Mouse (Mus musculus): ENCODE measurements around the gene Srgn. TPM values are rescaled to one million over a fixed set of nuclear protein-coding genes. Genes with fewer than 3 reads are reported as not detected.

Gene Srgn
- polyA plus RNA-seq, 1 experiment from 2014 or later: 10.0 TPM

- ATAC-seq (ENCODE audit: low FRiP score, low read depth): no peak
- peaks cover 12% of the 10 kb centered on the region for H3K27me3 ChIP-seq
- no peak overlapping the region for H3K4me2 ChIP-seq (replicated peaks)
- H3K36me3 ChIP-seq: no peaks in the 10 kb centered on the region
- no peaks in the 10 kb centered on the region for H3K9me3 ChIP-seq
- no peak overlapping the region for H3K27ac ChIP-seq
- no peak overlapping the region for H3K4me3 ChIP-seq
- H3K4me1 ChIP-seq: 0 out of 2 replicates have a peak, but pooled peaks cover 6% of the 10 kb centered on the region
- H3K9ac ChIP-seq: no peak overlapping the region
- 88% methylated on average over 4 of the region's 4 CpGs for WGBS
Observed at GRCm38 (mm10) chr10:62512855-62513254, 14.4 kb downstream of the Srgn start.

GRCm38 (mm10) chr10:62511528-62511927, 15.7 kb downstream of the Srgn start:
- H3K4me2 ChIP-seq (replicated peaks): no peak overlapping the region
- H3K4me3 ChIP-seq: no peak overlapping the region
- WGBS: 71% methylated on average over 6 of the region's 6 CpGs
- H3K9me3 ChIP-seq: no peaks in the 10 kb centered on the region
- ATAC-seq (ENCODE audit: low FRiP score, low read depth): no peak
- H3K27ac ChIP-seq: no peak overlapping the region
- H3K9ac ChIP-seq: no peak overlapping the region
- 0 out of 2 replicates have a peak, but pooled peaks cover 8% of the 10 kb centered on the region for H3K4me1 ChIP-seq
- peaks cover 20% of the 10 kb centered on the region for H3K27me3 ChIP-seq
- H3K36me3 ChIP-seq: no peaks in the 10 kb centered on the region

GRCm38 (mm10) chr10:62509032-62509656, 18.1 kb downstream of the Srgn start:
- Histone ChIP-seq H3K9ac (0 out of 2 replicates have a peak overlapping the region, but pooled peaks have one; percentile 25), H3K9me3 (no peaks in the 10 kb centered on the region), H3K27me3 (peaks cover 23% of the 10 kb centered on the region), H3K4me2 (replicated peaks) (peak overlapping the region; percentile 64; the same call in 1 of the 2 replicates), H3K27ac (no peak overlapping the region), H3K36me3 (no peaks in the 10 kb centered on the region), H3K4me1 (0 out of 2 replicates have a peak, but pooled peaks cover 8% of the 10 kb centered on the region), H3K4me3 (no peak overlapping the region)
- WGBS: 60% methylated on average over 11 of the region's 11 CpGs
- ATAC-seq (ENCODE audit: low FRiP score, low read depth): no peak

- Histone ChIP-seq H3K27me3 (peaks cover 23% of the 10 kb centered on the region), H3K4me2 (replicated peaks) (peak overlapping the region; percentile 64), H3K27ac (no peak overlapping the region), H3K9ac (peak overlapping the region; percentile 54), H3K4me1 (0 out of 2 replicates have a peak, but pooled peaks cover 8% of the 10 kb centered on the region), H3K4me3 (peak overlapping the region; percentile 37), H3K9me3 (no peaks in the 10 kb centered on the region), H3K36me3 (no peaks in the 10 kb centered on the region)
- no peak for ATAC-seq (ENCODE audit: low FRiP score, low read depth)
- WGBS: 5% methylated on average over 11 of the region's 11 CpGs
Observed at GRCm38 (mm10) chr10:62508459-62508858, 18.8 kb downstream of the Srgn start.

- no peak overlapping the region; the same call in 1 of the 2 replicates for H3K9ac ChIP-seq
- 10% methylated on average over 18 of the region's 18 CpGs for WGBS
Observed at GRCm38 (mm10) chr10:62507591-62508308, 19.5 kb downstream of the Srgn start.

GRCm38 (mm10) chr10:62507071-62507470, 20.2 kb downstream of the Srgn start:
- H3K9ac ChIP-seq: no peak overlapping the region
- no peak overlapping the region for H3K4me3 ChIP-seq
- no peak overlapping the region for H3K4me2 ChIP-seq (replicated peaks)
- H3K27me3 ChIP-seq: peaks cover 23% of the 10 kb centered on the region
- H3K4me1 ChIP-seq: 0 out of 2 replicates have a peak, but pooled peaks cover 8% of the 10 kb centered on the region
- no peaks in the 10 kb centered on the region for H3K9me3 ChIP-seq
- no peak for ATAC-seq (ENCODE audit: low FRiP score, low read depth)
- WGBS: 86% methylated on average over 4 of the region's 4 CpGs
- no peaks in the 10 kb centered on the region for H3K36me3 ChIP-seq
- no peak overlapping the region for H3K27ac ChIP-seq

More at GRCm38 (mm10) chr10:62507591-62508308, 19.5 kb downstream of the Srgn start:
- peak overlapping the region; percentile 64 for H3K4me2 ChIP-seq (replicated peaks)
- H3K27ac ChIP-seq: no peak overlapping the region
- 0 out of 2 replicates have a peak, but pooled peaks cover 8% of the 10 kb centered on the region for H3K4me1 ChIP-seq
- no peaks in the 10 kb centered on the region for H3K36me3 ChIP-seq
- H3K27me3 ChIP-seq: peaks cover 23% of the 10 kb centered on the region
- H3K9me3 ChIP-seq: no peaks in the 10 kb centered on the region
- H3K4me3 ChIP-seq: peak overlapping the region; percentile 37
- no peak for ATAC-seq (ENCODE audit: low FRiP score, low read depth)

- Histone ChIP-seq H3K9ac (no peak overlapping the region), H3K4me1 (0 out of 2 replicates have a peak, but pooled peaks cover 8% of the 10 kb centered on the region), H3K4me2 (replicated peaks) (no peak overlapping the region), H3K9me3 (no peaks in the 10 kb centered on the region), H3K27me3 (peaks cover 23% of the 10 kb centered on the region), H3K36me3 (no peaks in the 10 kb centered on the region), H3K27ac (no peak overlapping the region), H3K4me3 (no peak overlapping the region)
- ATAC-seq (ENCODE audit: low FRiP score, low read depth): no peak
- WGBS: 83% methylated on average over 17 of the region's 17 CpGs
Observed at GRCm38 (mm10) chr10:62506019-62506556, 21.2 kb downstream of the Srgn start.

- H3K4me3 ChIP-seq: no peak overlapping the region
- no peak overlapping the region for H3K4me2 ChIP-seq (replicated peaks)
- 0 out of 2 replicates have a peak, but pooled peaks cover 8% of the 10 kb centered on the region for H3K4me1 ChIP-seq
- H3K36me3 ChIP-seq: no peaks in the 10 kb centered on the region
- no peaks in the 10 kb centered on the region for H3K9me3 ChIP-seq
- no peak overlapping the region for H3K27ac ChIP-seq
- ATAC-seq (ENCODE audit: low FRiP score, low read depth): no peak
- no peak overlapping the region for H3K9ac ChIP-seq
- peaks cover 23% of the 10 kb centered on the region for H3K27me3 ChIP-seq
- 82% methylated on average over 9 of the region's 9 CpGs for WGBS
Observed at GRCm38 (mm10) chr10:62505224-62505983, 21.8 kb downstream of the Srgn start.

- no peak for ATAC-seq (ENCODE audit: low FRiP score, low read depth)
- Histone ChIP-seq H3K9me3 (no peaks in the 10 kb centered on the region), H3K27me3 (peaks cover 20% of the 10 kb centered on the region), H3K36me3 (no peaks in the 10 kb centered on the region), H3K4me3 (no peak overlapping the region), H3K9ac (no peak overlapping the region), H3K27ac (no peak overlapping the region), H3K4me2 (replicated peaks) (no peak overlapping the region), H3K4me1 (0 out of 2 replicates have a peak, but pooled peaks cover 8% of the 10 kb centered on the region)
- WGBS: 67% methylated on average over 12 of the region's 12 CpGs
Observed at GRCm38 (mm10) chr10:62503836-62504628, 23.2 kb downstream of the Srgn start.

GRCm38 (mm10) chr10:62503353-62503752, 23.9 kb downstream of the Srgn start:
- H3K36me3 ChIP-seq: no peaks in the 10 kb centered on the region
- no peaks in the 10 kb centered on the region for H3K9me3 ChIP-seq
- no peak overlapping the region for H3K4me2 ChIP-seq (replicated peaks)
- no peak overlapping the region for H3K27ac ChIP-seq
- H3K4me3 ChIP-seq: no peak overlapping the region
- no peak overlapping the region for H3K9ac ChIP-seq
- H3K27me3 ChIP-seq: peaks cover 14% of the 10 kb centered on the region
- no peak for ATAC-seq (ENCODE audit: low FRiP score, low read depth)
- H3K4me1 ChIP-seq: 0 out of 2 replicates have a peak, but pooled peaks cover 5% of the 10 kb centered on the region
- 74% methylated on average over 4 of the region's 4 CpGs for WGBS

GRCm38 (mm10) chr10:62501951-62502350, 25.3 kb downstream of the Srgn start:
- Histone ChIP-seq H3K4me2 (replicated peaks) (no peak overlapping the region), H3K36me3 (no peaks in the 10 kb centered on the region), H3K27me3 (peaks cover 5% of the 10 kb centered on the region; the same call in 1 of the 2 replicates), H3K27ac (no peak overlapping the region), H3K9ac (no peak overlapping the region), H3K4me1 (no peaks in the 10 kb centered on the region), H3K4me3 (no peak overlapping the region), H3K9me3 (no peaks in the 10 kb centered on the region)
- WGBS: 78% methylated on average over 7 of the region's 7 CpGs
- no peak for ATAC-seq (ENCODE audit: low FRiP score, low read depth)

All from limb, embryonic 13.5 days (tissue).